Mouse (Mus musculus): ENCODE measurements around the gene Gmnn.

- TF ChIP-seq POLR2A (IDR thresholded peaks at IDR 0.05; ENCODE audit: control insufficient read depth in 1 of 2, insufficient read depth in 1 of 2, low read depth in 1 of 2, low read length in 2 of 2, poor library complexity in 1 of 2) (no peak), CHD1 (IDR thresholded peaks at IDR 0.05; ENCODE audit: low read depth, low read length) (no peak), TCF12 (IDR thresholded peaks at IDR 0.05; ENCODE audit: low read depth, low read length) (no peak), SMC3 (IDR thresholded peaks at IDR 0.05; ENCODE audit: low read depth, low read length) (no peak), POLR2AphosphoS5 (IDR thresholded peaks at IDR 0.05; ENCODE audit: borderline replicate concordance, low read depth, low read length) (no peak), MAX (IDR thresholded peaks at IDR 0.05; ENCODE audit: low read length) (no peak)
Measured at GRCm38 (mm10) chr13:24721502-24721901, 40.2 kb downstream of the Gmnn start.
